Mouse (Mus musculus) layer of hippocampus, adult 9-11 months (tissue): Measurements from ENCODE around the gene Poldip2.
A peak's percentile ranks its signal among the peaks of the same experiment; 100 is the strongest.
"Not testable (repeated sequence)": the region's sequence is repeated elsewhere in the genome, so short reads cannot be mapped to it uniquely, and the experiment has no call there.

Experiments used
- DNase-seq: peaks from one replicate; pipeline ENCODE4 v3.0.0; 2022

Poldip2 gene

DNA sequence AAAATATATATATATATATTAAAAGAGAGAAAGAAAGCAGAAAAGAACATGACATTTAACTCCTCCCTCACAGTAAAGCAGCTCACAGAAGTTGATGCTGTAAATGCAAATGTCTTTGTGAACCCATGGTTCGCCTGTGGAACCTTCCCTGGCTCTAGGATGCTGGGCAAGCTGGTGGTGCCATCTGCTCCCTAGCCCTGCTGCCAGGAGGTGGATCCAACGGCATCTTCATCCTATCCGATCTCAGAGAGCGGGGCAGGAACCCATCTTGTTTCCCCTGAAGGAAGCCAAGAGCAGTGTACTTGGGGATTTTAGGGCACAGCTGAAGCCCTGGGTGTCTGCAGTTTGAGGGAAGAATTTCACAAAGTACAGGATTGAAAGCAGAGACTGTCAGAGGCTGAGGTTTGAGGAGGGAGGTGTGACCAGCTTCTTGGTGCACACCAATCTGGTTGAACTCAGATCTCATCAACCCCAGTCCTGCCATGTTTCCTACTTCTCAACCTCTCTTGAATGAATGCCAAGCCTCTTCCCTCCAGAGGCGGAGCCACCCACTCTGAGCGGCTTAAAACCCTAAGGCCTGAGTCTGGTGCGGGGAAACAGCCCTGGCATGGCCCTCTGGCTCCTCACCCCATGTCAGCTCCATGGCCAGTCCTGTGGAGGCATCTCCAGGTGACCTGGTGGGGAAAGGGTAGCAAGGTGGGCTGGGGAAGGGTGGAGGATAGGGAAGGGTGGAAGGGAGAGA lies 8.9 kb upstream of the Poldip2 start, which contains the start of gene Sebox:
Gene Sebox, plus strand, starts transcription at position 539 of the 742 bp plus-strand sequence.
- DNase-seq: peak; percentile 77

DNA sequence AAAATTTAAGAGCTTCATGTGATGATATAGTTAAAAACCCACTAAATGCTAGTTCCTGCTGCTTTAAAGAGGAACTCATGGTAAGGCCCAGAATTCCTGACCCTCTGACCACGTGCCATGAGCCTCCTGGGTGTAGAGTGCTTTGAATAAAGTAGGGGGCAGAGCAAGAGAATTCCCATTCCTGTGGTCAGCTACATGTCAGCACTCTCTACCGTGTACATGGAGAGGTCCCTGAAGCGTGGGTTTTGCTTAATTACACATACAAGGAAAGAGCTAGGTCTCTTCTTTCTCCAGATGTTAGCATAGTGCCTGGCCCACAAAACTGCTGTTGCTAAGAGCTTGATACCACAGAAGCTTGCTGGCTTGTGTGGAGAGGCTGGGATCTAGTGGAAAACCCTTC lies 6.6 kb upstream of the Poldip2 start:
- DNase-seq: no peak

- no peak for DNase-seq
These were observed 2.8 kb upstream of the Poldip2 start for GRCm38 (mm10) chr11:78509148-78509547.

DNA sequence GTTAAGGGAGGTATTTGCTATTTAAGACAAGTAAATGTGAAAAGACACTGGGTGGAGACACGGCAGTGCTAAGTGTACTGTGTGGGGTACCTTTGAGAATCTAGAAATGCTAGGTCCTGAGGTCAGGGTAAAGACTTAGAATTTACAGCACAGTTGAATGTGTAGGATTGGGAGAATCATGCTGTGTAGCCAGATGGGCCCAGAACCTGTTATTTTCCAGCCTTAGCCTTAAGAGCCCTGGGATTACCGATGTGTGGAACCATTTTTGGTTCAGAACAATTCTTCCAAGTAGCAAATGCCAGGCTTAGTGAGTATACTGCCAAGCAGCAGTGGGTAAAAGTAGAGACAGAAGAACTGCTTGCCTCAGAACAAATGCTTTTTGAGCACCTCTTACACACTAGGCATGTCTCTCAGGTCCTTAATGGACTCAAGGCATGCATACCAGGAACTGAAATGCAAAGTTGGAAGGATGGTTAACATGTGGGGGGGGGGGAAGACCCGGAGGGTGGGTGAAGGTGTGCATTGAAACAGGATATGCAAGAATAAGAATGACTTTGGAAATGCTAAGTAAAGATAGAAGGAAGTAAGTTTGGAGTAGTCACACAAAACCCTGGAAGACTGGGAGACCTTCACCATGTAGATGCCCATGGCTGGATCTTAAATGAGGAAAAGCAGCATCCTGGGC lies 1.3 kb downstream of the Poldip2 start:
- no peak for DNase-seq

GRCm38 (mm10) chr11:78515549-78516325 lies 3.7 kb downstream of the Poldip2 start:
- DNase-seq: no peak

GRCm38 (mm10) chr11:78518931-78519330 lies 6.9 kb downstream of the Poldip2 start:
- DNase-seq: no peak

GRCm38 (mm10) chr11:78521880-78522279 lies 9.9 kb downstream of the Poldip2 start:
- DNase-seq: no peak

DNA sequence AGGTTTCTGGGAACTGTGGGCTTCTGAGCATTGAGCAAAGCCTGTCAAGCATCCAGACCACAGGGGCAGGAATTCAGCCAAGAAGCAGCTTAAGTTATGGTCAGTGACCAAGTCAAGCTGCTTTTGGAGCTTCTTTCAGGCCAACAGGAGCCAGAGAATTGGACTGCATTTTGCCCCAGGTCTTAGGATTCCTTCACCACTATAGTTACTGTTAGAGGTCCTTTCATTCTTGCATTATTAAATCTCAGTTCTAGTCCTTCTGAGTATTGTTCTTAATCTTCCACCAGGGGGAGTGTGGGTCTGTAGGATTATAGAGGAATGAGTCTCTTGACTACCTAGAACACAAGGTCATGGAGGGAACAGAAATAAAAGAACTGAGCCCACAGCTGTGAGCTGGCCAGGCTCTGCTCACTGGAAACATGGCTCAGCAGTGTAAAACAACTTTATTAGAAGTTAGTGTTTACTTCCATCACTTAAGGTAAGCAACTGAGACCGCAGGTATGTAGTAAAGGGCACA lies 10.5 kb downstream of the Poldip2 start:
- no peak for DNase-seq

- no peak for DNase-seq
These were observed 11.4 kb downstream of the Poldip2 start for GRCm38 (mm10) chr11:78523241-78523955.

GRCm38 (mm10) chr11:78524838-78525237 lies 12.8 kb downstream of the Poldip2 start:
- DNase-seq: no peak

GRCm38 (mm10) chr11:78528714-78529113 lies 16.7 kb downstream of the Poldip2 start:
- no peak for DNase-seq

GRCm38 (mm10) chr11:78530001-78530400 lies 18.0 kb downstream of the Poldip2 start:
- DNase-seq: no peak

DNA sequence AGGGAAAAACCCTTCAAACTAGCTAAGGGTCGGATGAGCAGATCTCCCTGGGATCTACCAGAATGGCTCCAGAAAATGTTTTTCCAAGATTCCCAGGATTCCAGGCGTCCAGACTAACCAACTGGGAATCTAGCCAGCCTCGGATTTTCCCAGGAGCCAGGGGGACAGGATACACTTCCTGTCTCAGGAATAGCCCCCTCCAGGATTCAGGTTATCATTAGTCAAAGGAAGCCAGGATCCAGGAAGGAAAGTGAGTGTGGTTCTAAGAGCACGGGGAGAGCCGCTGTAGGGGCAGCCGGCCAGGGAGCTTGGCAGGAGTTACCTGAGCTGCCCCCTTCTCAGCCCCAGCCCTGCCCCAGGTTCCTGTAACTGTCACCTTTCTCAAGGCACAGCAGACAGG lies 19.1 kb downstream of the Poldip2 start:
- DNase-seq: no peak

GRCm38 (mm10) chr11:78531515-78531914 lies 19.5 kb downstream of the Poldip2 start:
- not testable (repeated sequence) for DNase-seq

GRCm38 (mm10) chr11:78534516-78534915 lies 22.5 kb downstream of the Poldip2 start:
- no peak for DNase-seq

GRCm38 (mm10) chr11:78535376-78536079 lies 23.5 kb downstream of the Poldip2 start:
- peak; percentile 44 for DNase-seq

DNA sequence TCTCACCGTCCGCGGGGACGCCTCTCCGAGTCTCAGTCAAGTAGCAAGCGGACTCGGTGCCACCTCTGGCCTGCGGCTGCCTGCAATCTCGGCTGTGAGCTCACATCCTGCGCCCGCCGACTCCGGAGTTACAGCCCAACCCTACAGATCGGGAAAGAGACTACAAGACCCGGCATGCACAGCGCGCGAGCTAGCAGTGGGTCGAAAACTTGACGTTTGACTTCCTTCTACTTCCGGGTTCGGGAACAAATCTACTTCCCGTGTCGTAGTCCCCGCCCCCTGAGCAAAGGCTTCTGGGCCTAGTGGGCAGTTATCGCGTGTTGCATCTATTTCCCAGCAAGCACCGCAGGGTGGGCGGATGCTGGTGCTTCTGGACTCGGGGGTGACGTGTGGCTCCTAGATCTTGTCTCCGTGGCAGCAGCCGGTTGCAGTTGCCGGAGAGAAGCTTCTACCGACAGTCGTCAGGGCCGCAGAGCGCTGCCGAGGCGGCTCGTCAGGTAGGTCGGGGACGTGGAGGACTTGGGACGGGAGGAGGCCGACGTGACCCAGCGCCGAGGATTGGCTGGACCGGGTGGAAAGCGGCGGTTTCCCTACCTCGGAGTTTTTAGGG lies 24.2 kb downstream of the Poldip2 start, which contains the start of the genes Tnfaip1 and Ift20:
Gene Tnfaip1, minus strand, starts transcription at position 253 of the 610 bp plus-strand sequence.
Gene Ift20, plus strand, starts transcription at position 282 of the 610 bp plus-strand sequence.
- DNase-seq: peak; percentile 99

- no peak for DNase-seq
These were observed 24.7 kb downstream of the Poldip2 start for GRCm38 (mm10) chr11:78536690-78537084.

DNA sequence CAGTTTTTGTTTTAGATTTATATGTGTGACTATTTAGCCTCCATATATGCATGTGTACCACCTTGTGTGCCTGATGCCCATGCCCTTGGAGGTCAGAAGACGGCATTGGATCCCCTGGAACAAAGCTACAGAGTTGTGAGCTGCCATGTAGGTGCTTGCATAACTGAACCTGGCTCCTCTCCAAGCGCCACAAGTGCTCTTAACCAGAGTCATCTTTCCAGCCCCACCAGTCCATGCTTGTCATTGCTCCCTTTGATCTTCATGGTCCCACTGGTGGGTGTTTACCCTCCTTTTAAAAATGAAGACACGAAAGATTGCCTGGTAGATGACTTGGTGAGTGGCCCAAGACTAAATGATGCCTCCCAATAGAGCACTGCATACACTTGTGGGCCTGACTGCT lies 28.4 kb downstream of the Poldip2 start:
- no peak for DNase-seq

GRCm38 (mm10) chr11:78544449-78545111 lies 32.6 kb downstream of the Poldip2 start:
- no peak for DNase-seq

DNA sequence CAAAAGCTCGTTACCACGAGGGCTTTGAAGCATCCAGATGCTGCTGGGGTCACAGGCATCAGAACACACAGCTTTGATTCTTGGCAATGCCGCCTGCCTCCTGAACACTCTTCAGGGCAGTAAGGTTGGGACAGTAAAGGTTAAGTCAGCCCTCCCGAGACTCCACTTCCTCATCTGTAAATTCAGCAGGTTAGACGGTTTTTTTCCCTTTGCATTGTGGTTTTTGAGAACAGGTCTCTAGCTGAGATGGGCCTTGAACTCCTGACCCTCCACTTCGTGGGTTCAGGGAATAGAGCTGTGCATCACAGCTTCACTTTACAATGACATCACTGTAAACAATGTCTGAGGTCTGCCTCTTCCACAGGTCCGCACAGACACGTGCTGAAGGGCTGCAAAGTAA lies 33.2 kb downstream of the Poldip2 start:
- DNase-seq: no peak
